Mouse (Mus musculus) CD4-positive naive resting alpha-beta T cell, adult 57 days (primary cell): ENCODE data around the gene Il1rap. TPM values are rescaled to one million over a fixed set of nuclear protein-coding genes. Genes with fewer than 3 reads are reported as not detected.

Experiments
- total RNA-seq: library from RNA; stranded (reverse); gene quantifications from one replicate; pipeline ENCODE4 v1.2.4, GENCODE M21; 2023

Il1rap gene
- 11.0 TPM for total RNA-seq

DNA sequence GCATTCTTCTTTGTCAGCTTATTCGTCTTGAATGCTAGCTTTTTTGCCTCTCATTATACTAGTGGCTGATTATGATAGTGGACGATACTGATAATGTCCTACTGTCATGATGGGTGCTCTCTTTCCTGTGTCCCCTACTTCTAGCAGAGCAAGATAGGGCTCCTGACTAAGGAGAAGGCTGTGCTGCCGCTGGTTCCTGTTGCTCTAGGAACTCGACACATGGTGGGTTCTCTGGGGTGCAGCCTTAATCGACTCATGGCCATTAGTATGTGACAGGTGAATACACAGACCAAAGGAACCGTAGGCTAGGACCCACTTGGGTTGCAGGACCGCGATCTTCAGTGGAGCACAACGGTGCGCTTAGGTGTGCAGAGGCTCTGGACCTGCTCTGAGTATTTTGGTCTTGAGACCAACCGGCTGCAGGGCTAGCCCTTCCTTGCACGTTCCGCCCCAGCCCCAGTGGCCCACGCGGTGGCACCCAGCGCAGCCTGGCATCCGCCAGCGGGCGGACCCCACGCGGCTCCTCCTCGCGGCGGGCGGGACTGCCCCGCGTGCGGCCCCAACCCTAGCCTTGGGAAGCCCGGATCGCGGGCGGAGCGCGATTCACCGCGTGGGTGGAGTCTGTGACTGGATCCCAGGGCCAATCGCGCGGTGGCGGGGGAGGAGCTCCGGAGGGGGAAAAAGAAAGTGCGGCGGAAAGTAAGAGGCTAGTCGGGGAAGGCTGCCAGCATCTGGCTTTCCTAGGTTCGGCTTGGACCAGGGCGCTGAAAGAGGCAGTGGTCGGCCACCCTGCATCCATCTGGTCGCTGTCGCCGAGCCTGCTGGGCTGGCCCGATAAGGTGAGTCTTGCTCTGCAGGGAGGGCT lies at the start of gene Il1rap:
Gene Il1rap, plus strand, starts transcription at position 657 of the 865 bp plus-strand sequence.

Other genes starting within 250 kb of the Il1rap start
- 0.18 TPM for gene Cldn1, start 209.9 kb upstream of the Il1rap start, total RNA-seq
- gene Cldn16, start 118.6 kb upstream of the Il1rap start, total RNA-seq, result not detected
- not detected for gene Tmem207, start 54.9 kb upstream of the Il1rap start, total RNA-seq